Mouse (Mus musculus): Measurements from ENCODE around the gene Efhb. TPM values are rescaled to one million over a fixed set of nuclear protein-coding genes. Genes with fewer than 3 reads are reported as not detected.

Efhb gene
- total RNA-seq, 2 experiments from 2014 or later: 0.25 to 0.44 TPM

DNA sequence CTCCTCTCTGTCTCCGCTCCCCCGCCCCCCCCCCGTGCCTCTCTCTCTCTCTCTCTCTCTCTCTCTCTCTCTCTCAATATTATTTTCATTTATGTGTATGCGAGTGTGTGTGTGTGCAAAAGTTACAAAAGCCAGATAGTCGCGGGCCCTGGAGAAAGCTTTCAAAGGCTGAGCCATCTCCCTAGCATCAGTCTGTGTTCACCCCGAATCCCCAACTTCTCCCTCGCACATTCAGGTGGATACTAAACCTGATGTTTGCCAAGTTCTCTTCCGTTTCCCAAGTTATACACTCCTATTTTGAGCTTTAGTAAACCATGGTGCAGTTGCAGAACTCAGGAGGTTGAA is 347 bp upstream of the Efhb start:
- TF ChIP-seq CTCF (conservative IDR thresholded peaks at IDR 0.05): no peak
- no peak overlapping the region for H3K27ac ChIP-seq
- peak overlapping the region; percentile 54 for H3K4me3 ChIP-seq
- DNase-seq (ENCODE audit: low spot score in 2 of 2): no peak

DNA sequence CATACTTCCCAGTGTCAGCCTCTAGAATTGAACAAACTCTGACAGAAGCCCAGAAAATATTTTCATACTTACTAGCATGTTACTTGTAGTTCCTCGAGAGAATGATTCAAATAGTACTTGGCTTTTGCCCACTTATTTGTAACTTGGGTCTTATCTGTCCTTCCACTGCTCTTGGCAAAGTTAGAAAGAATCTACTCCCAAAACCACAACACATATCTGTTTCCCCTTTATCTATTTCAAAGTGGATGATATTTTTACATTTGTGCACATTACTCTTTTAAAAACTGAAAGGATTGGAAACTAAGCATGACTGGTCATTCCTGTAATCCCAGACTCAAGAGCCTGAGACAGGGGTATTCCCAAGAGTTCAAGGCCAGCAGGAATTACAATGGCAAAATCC is 6.4 kb downstream of the Efhb start:
- DNase-seq (ENCODE audit: low spot score in 2 of 2): no peak
- Histone ChIP-seq H3K27ac (no peak overlapping the region), H3K4me3 (no peak overlapping the region)
- no peak for TF ChIP-seq CTCF (conservative IDR thresholded peaks at IDR 0.05)

DNA sequence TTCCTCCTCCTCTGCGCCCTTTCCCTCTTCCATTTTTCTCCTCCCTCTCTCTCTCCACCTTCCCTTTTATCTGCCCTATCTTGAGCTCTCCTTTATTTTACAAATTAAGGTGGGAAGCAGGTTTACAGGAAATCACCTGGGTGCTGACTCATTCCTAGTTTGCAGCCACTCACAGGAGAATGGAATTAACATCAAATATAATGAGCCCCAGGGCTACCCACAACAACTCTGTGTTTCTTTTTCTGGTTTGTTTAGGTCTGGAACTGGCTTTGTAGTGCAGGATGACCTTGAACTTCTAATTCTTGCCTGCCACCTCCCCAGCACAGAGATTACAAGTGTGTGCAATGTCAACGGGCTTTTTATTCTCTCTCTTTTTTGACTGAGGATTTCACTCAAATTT is 7.0 kb downstream of the Efhb start:
- no peak overlapping the region for H3K27ac ChIP-seq
- TF ChIP-seq CTCF (conservative IDR thresholded peaks at IDR 0.05): no peak
- no peak overlapping the region for H3K4me3 ChIP-seq
- no peak for DNase-seq (ENCODE audit: low spot score in 2 of 2)

DNA sequence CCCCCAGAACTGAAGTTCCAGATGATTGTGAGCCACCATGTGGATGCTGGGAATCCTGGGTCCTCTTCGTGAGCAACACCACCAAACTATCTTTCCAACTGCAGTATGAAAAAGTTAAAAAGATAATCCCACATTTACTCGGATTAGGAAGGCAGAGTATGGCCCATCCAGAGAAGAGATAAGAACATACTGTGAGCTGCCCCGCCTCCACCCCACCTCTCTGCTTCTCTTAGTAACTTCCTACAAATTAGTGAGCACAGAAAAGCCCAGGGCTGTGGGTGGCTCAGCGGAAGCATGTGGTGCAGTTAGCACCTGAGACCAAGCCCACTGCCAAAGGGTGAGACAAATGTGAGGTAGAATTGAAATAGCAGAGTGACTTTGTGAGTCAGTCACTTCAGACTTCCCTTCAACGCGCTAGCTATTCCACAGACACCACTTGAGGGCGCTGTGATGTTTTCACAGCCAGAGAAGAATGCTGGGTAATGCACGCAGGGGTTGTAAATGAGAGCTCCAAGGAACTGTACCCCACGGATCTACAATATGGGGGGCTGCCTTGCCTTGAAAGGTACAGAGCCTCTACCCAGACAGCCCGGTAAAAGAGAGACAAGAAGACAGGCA is 60.3 kb downstream of the Efhb start:
- Histone ChIP-seq H3K27ac (no peak overlapping the region), H3K4me3 (peak overlapping the region; percentile 26; the same call in 1 of the 2 replicates)
- TF ChIP-seq CTCF (conservative IDR thresholded peaks at IDR 0.05): peak; percentile 80
- DNase-seq (ENCODE audit: low spot score in 2 of 2): peak; percentile 16 to 56

DNA sequence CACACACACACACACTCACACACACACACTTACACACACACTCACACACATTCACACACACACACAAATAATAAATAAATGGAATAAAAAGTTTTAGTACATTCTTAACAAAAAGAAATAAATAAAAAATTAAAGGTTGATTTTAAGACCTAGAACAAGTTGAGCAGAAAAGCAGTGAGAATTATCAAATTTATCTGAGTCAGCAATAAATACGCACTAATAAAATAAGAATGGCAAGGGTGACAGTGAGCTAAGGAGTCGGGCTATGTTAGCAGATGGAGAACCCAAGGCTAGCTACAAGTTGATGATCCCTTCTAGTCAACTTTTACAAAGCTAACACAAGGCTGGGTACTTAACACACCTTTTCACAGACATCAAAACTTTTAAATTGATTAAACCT is 69.9 kb downstream of the Efhb start:
- no peak for DNase-seq (ENCODE audit: low spot score in 2 of 2)
- no peak overlapping the region for H3K4me3 ChIP-seq
- no peak for TF ChIP-seq CTCF (conservative IDR thresholded peaks at IDR 0.05)
- no peak overlapping the region for H3K27ac ChIP-seq

DNA sequence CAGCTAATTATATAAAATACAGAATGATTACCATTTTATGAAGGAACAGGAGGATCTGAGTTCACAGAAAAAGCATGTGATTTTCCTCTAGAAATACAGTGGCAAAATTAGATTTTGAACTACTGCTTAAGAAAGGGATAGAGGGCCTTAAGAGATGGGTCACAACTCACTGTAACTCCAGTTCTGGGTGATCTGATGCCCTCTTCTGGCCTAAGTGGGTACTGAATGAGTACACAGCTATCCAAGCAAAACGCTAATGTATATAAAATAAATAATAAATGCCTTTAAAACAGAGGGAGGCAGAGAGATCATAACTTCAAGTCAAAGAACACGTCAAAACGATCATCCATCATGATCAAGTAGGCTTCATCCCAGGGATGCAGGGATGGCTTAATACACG is 73.6 kb downstream of the Efhb start:
- H3K4me3 ChIP-seq: no peak overlapping the region
- peak; percentile 1 to 51 for DNase-seq (ENCODE audit: low spot score in 2 of 2)
- peak; percentile 86 for TF ChIP-seq CTCF (conservative IDR thresholded peaks at IDR 0.05)
- H3K27ac ChIP-seq: no peak overlapping the region

DNA sequence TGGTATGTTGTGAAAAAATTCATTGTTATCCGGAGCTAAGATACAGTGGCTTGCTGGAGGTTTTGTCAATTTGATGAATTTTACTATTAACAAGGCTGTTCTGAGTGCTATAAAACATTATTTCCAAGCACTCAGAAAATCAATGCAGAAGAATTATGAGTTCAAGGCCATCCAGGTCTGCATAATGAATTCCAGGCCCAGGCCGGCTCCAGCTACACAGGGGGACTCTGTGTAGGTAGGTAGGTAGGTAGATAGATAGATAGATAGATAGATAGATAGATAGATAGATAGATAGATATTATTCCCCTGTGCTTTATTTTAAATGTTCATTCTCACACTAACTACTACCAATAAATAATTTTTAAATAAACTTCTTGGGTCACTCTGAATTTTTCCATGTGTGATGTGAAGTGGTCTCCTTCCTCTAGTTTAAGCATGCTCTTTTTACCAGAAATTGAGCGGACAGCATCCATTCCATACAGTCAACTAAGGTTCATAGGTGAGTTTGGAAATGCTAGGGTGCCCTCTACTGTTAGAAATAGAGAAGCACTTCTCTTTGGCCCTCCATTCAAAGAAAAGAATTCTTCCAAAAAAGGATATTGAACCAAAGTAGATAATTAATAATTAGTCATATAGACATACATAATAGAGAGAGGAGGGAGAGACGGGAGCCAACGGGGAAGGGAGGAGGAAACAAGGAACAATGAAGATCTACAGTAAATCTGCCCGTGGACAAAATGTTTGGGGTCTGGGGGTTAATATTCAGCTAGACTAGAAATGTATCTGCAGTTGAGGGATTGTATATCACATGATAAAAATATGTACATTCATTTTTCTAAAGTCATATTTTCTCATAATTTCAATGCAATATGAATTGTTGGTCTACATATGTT is 75.3 kb downstream of the Efhb start:
- peak; percentile 5 to 25 for DNase-seq (ENCODE audit: low spot score in 2 of 2)
- H3K4me3 ChIP-seq: no peak overlapping the region
- TF ChIP-seq CTCF (conservative IDR thresholded peaks at IDR 0.05): peak; percentile 91
- H3K27ac ChIP-seq: no peak overlapping the region

DNA sequence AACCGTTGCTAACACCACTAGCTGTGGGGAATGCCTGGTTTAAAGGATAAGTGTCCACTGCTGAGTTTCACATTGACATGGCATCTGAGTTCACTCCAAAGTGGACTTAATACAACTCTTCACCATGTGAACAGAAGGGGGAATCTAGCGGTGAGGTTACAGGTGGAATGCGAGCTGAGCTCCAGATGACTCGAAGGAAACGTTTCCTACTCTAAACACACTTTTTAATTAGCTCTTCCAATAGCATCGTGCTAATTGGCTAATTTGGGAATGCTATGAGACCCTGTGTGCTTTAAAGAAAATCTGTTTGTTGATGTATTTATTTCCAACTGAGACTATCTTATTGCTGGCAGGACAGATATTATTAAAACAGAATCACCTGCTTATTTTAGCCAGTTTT is 76.3 kb downstream of the Efhb start:
- H3K27ac ChIP-seq: no peak overlapping the region
- no peak for DNase-seq (ENCODE audit: low spot score in 2 of 2)
- H3K4me3 ChIP-seq: no peak overlapping the region
- no peak for TF ChIP-seq CTCF (conservative IDR thresholded peaks at IDR 0.05)

DNA sequence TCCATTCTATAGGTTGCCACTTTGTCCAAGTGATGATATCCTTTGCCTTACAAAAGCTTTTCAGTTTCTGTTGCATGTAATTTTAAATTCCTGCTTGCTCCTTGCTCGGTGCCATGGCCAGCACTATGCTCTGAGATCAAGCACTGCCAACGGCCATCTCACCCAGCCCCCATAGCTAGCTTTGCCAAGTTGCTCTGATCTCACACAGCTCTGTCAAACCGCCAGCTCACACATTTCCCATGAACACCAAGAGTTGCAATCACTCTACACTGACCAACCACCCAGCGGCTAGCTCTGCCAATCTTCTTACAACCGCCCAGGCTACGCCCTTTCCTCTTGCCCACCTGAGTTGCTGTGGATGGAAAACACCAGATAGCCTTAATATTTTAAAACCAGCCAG is 99.0 kb downstream of the Efhb start:
- TF ChIP-seq CTCF (conservative IDR thresholded peaks at IDR 0.05): no peak
- no peak overlapping the region for H3K27ac ChIP-seq

More for the DNA sequence above, 99.0 kb downstream of the Efhb start:
- H3K4me3 ChIP-seq: no peak overlapping the region
- DNase-seq (ENCODE audit: low spot score in 2 of 2): no peak

Other genes with a start within 250 kb of the Efhb start
- 100 to 1,000 TPM; 115 to 116 TPM for gene Rab5a, start 15.9 kb upstream of the Efhb start, total RNA-seq (2021)
- not detected for gene Pp2d1, start 76.1 kb upstream of the Efhb start, total RNA-seq (2021)
- 10 to 100 TPM; 12.7 to 20.3 TPM for gene Kat2b, start 103.5 kb upstream of the Efhb start, total RNA-seq (2021)
- gene Sgo1, start 226.0 kb upstream of the Efhb start, total RNA-seq (2021): under 1 TPM; 0.12 to 0.15 TPM